Mouse (Mus musculus): ENCODE data around the gene Snta1. TPM values are rescaled to one million over a fixed set of nuclear protein-coding genes. Genes with fewer than 3 reads are reported as not detected.

Snta1 gene
- 0.29 TPM for polyA plus RNA-seq (2014; fragmentation: Illumina TruSeq; extraction: RNeasy Lipid Tissue Mini Kit (QIAGEN cat#74804); ENCODE audit: low read depth, low replicate concordance)

GRCm38 (mm10) chr2:154407643-154408445 is at the start of gene Snta1:
Gene Snta1 (minus strand): TSS chr2:154408099.

DNA sequence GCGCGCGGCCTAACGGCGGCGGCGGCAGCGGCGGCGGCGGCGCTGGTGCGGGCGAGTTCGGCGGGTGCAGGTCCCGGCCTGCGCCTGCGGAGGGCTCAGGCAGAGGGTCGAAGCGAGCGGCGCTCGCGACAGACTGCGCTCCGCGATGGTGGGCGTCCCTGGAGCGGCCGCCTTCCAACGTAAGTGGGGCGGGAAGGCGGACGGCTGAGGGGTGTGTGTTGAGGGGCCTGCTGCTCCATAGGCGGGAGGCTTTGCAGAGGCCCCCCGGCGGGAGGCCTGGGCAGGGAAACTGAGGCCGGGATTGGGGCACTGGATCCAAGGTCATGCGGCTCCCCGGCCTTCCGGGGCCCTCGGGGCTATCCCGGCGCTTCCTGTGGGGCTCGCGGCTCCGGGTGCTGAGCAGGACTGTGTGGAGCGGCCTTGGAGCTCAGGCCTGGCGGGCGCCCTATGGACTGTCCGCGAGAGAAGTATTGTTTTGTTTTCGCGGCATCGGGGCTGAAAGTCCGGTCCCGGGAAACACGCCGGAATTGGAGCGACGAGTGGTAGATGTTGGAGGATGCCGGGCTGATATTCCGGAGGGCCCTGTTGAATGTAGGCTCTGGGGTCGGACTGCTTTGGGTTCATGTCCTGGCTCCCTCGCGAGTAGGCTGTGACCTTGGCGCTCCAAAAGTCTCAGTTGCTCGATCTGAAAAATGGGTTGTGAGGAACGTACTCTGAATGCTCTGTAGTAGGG is 28.7 kb upstream of the Snta1 start, which contains the start of gene Cbfa2t2:
Cbfa2t2 (plus strand) TSS at position 24 of the 733 bp plus-strand sequence.

DNA sequence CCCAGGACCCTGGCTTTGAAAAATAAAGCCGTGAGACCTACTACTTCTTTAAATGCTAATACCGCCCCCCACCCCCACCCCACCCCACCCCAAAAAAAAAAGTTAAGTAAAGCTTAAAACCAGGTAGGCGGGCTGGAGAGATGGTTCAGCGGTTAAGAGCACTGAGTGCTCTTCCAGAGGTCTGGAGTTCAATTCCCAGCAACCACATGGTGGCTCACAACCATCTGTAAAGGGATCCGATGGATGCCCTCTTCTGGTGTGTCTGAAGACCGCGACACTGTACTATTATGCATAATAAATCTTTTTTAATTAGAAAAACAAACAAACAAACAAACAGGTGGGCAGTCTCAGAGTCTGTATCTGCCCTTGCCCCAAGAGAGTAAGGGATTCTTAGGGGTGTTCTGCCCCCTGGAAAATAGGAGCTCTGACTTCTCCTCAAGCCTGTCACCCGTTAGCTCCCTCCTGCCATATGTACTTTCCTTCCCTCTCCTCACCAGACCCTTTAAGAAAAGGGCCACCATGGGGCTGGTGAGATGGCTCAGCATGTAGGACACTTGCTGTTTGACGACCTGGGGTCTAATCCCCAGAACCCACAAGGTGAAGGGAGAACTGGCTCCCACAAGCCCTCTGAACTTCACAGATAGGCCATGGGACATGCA is 34.9 kb downstream of the Snta1 start, which contains the start of gene Cdk5rap1:
Cdk5rap1 (minus strand) TSS at position 169 of the 659 bp plus-strand sequence.

Other genes starting within 250 kb of the Snta1 start
- gene Bpifa5, start 245.5 kb downstream of the Snta1 start, polyA plus RNA-seq (2014; fragmentation: Illumina TruSeq; extraction: RNeasy Lipid Tissue Mini Kit (QIAGEN cat#74804); ENCODE audit: low read depth, low replicate concordance): not detected
- not detected for gene Bpifb1, start 217.3 kb downstream of the Snta1 start, polyA plus RNA-seq (2014; fragmentation: Illumina TruSeq; extraction: RNeasy Lipid Tissue Mini Kit (QIAGEN cat#74804); ENCODE audit: low read depth, low replicate concordance)
- not detected for gene Bpifb5, start 184.4 kb downstream of the Snta1 start, polyA plus RNA-seq (2014; fragmentation: Illumina TruSeq; extraction: RNeasy Lipid Tissue Mini Kit (QIAGEN cat#74804); ENCODE audit: low read depth, low replicate concordance)
- gene Bpifb9a, start 150.2 kb downstream of the Snta1 start, polyA plus RNA-seq (2014; fragmentation: Illumina TruSeq; extraction: RNeasy Lipid Tissue Mini Kit (QIAGEN cat#74804); ENCODE audit: low read depth, low replicate concordance): not detected
- not detected for gene Bpifb9b, start 100.9 kb downstream of the Snta1 start, polyA plus RNA-seq (2014; fragmentation: Illumina TruSeq; extraction: RNeasy Lipid Tissue Mini Kit (QIAGEN cat#74804); ENCODE audit: low read depth, low replicate concordance)
- 8.8 TPM for gene Cdk5rap1, start 35.1 kb downstream of the Snta1 start, polyA plus RNA-seq (2014; fragmentation: Illumina TruSeq; extraction: RNeasy Lipid Tissue Mini Kit (QIAGEN cat#74804); ENCODE audit: low read depth, low replicate concordance)
- gene Cbfa2t2, start 28.4 kb upstream of the Snta1 start, polyA plus RNA-seq (2014; fragmentation: Illumina TruSeq; extraction: RNeasy Lipid Tissue Mini Kit (QIAGEN cat#74804); ENCODE audit: low read depth, low replicate concordance): 27.1 TPM
- gene 1700003F12Rik, start 139.0 kb upstream of the Snta1 start, polyA plus RNA-seq (2014; fragmentation: Illumina TruSeq; extraction: RNeasy Lipid Tissue Mini Kit (QIAGEN cat#74804); ENCODE audit: low read depth, low replicate concordance): not detected
- not detected for gene Actl10, start 143.7 kb upstream of the Snta1 start, polyA plus RNA-seq (2014; fragmentation: Illumina TruSeq; extraction: RNeasy Lipid Tissue Mini Kit (QIAGEN cat#74804); ENCODE audit: low read depth, low replicate concordance)
- not detected for gene Necab3, start 150.8 kb upstream of the Snta1 start, polyA plus RNA-seq (2014; fragmentation: Illumina TruSeq; extraction: RNeasy Lipid Tissue Mini Kit (QIAGEN cat#74804); ENCODE audit: low read depth, low replicate concordance)
- gene E2f1, start 161.8 kb upstream of the Snta1 start, polyA plus RNA-seq (2014; fragmentation: Illumina TruSeq; extraction: RNeasy Lipid Tissue Mini Kit (QIAGEN cat#74804); ENCODE audit: low read depth, low replicate concordance): 0.87 TPM
- gene Pxmp4, start 195.6 kb upstream of the Snta1 start, polyA plus RNA-seq (2014; fragmentation: Illumina TruSeq; extraction: RNeasy Lipid Tissue Mini Kit (QIAGEN cat#74804); ENCODE audit: low read depth, low replicate concordance): 12.5 TPM
- not detected for gene Zfp341, start 205.2 kb upstream of the Snta1 start, polyA plus RNA-seq (2014; fragmentation: Illumina TruSeq; extraction: RNeasy Lipid Tissue Mini Kit (QIAGEN cat#74804); ENCODE audit: low read depth, low replicate concordance)
- gene 4930519P11Rik, start 205.3 kb upstream of the Snta1 start, polyA plus RNA-seq (2014; fragmentation: Illumina TruSeq; extraction: RNeasy Lipid Tissue Mini Kit (QIAGEN cat#74804); ENCODE audit: low read depth, low replicate concordance): not detected
- 131 TPM for gene Chmp4b, start 243.6 kb upstream of the Snta1 start, polyA plus RNA-seq (2014; fragmentation: Illumina TruSeq; extraction: RNeasy Lipid Tissue Mini Kit (QIAGEN cat#74804); ENCODE audit: low read depth, low replicate concordance)